In genomic region chr11:79973626-79974476, GRCm38 (mm10) we compare ENCODE assay signal across 8 mouse cellular contexts. TPM values are rescaled to one million over a fixed set of nuclear protein-coding genes. Genes with fewer than 3 reads are reported as not detected.
A peak's percentile ranks its signal among the peaks of the same experiment; 100 is the strongest.
DNase-seq lines count a peak whose midpoint lies in the region; ATAC-seq and TF ChIP-seq lines count a peak whose summit lies in the region.

No protein-coding gene starts in this region.

- ATAC-seq in heart, embryonic 16.5 days (replicated peaks; ENCODE audit: extremely low read depth, insufficient read depth, low FRiP score), result peak; percentile 28; the same call in 1 of the 2 replicates
- peak; percentile 39 for ATAC-seq in megakaryocyte progenitor cell, adult 5-6 weeks (replicated peaks; ENCODE audit: poor library complexity)
- 0 out of 2 replicates have a peak, but pooled peaks have one; percentile 42 for ATAC-seq in stomach, embryonic 14.5 days (ENCODE audit: insufficient number of reproducible peaks, insufficient read depth, low FRiP score, low read depth)

- no peaks in the 10 kb centered on the region for H3K36me3 ChIP-seq in E14TG2a.4 (ENCODE audit: insufficient read depth, low read length)
- no peaks in the 10 kb centered on the region for H3K36me3 ChIP-seq in heart, embryonic 16.5 days (ENCODE audit: control insufficient read depth, insufficient read depth)
- H3K36me3 ChIP-seq in stomach, embryonic 14.5 days (ENCODE audit: control insufficient read depth, insufficient read depth, low read length), result no peaks in the 10 kb centered on the region

- no peak for TF ChIP-seq CTCF in E14TG2a.4 (conservative IDR thresholded peaks at IDR 0.05; ENCODE audit: low read length)
- TF ChIP-seq CTCF in cortical plate, adult 2 months (IDR thresholded peaks at IDR 0.05; ENCODE audit: extremely low read depth, insufficient read depth, low read length), result no peak

- WGBS in heart, embryonic 16.5 days, result under 1% methylated on average over 41 of the region's 41 CpGs
- WGBS in stomach, embryonic 14.5 days, result under 1% methylated on average over 41 of the region's 41 CpGs

- peak overlapping the region; percentile 84 for H3K4me2 ChIP-seq in heart, embryonic 16.5 days (ENCODE audit: low read depth, low read length)
- peak overlapping the region; percentile 82 for H3K4me2 ChIP-seq in stomach, embryonic 14.5 days (replicated peaks; ENCODE audit: low read depth, low read length)

- TF ChIP-seq POLR2A in cortical plate, adult 2 months (IDR thresholded peaks at IDR 0.05; ENCODE audit: extremely low read depth, insufficient read depth, low read length), result no peak

- peak overlapping the region; percentile 62 for H3K9ac ChIP-seq in heart, embryonic 16.5 days (ENCODE audit: low read length)
- H3K9ac ChIP-seq in stomach, embryonic 14.5 days (replicated peaks; ENCODE audit: low read depth, low read length), result peak overlapping the region; percentile 34

- peaks cover 31% of the 10 kb centered on the region for H3K4me1 ChIP-seq in E14TG2a.4 (replicated peaks; ENCODE audit: low read depth, low read length)
- H3K4me1 ChIP-seq in cortical plate, adult 2 months (ENCODE audit: control insufficient read depth, insufficient read depth, low read length), result no peaks in the 10 kb centered on the region
- peaks cover 6% of the 10 kb centered on the region for H3K4me1 ChIP-seq in heart, embryonic 16.5 days (ENCODE audit: control insufficient read depth, insufficient read depth, low read length)
- peaks cover 8% of the 10 kb centered on the region; the same call in 1 of the 2 replicates for H3K4me1 ChIP-seq in stomach, embryonic 14.5 days (ENCODE audit: control insufficient read depth, insufficient read depth, low read length)

- peak overlapping the region; percentile 80 for H3K4me3 ChIP-seq in E14TG2a.4 (replicated peaks; ENCODE audit: low read length)
- H3K4me3 ChIP-seq in cortical plate, adult 2 months (ENCODE audit: insufficient read depth, low read length), result peak overlapping the region; percentile 48
- H3K4me3 ChIP-seq in heart, embryonic 16.5 days (ENCODE audit: low read length), result peak overlapping the region; percentile 59
- peak overlapping the region; percentile 42 for H3K4me3 ChIP-seq in stomach, embryonic 14.5 days (ENCODE audit: low read depth, low read length)

- peaks cover 26% of the 10 kb centered on the region for H3K9me3 ChIP-seq in E14TG2a.4 (ENCODE audit: low read length)
- H3K9me3 ChIP-seq in heart, embryonic 16.5 days (replicated peaks; ENCODE audit: control insufficient read depth, low read length), result no peaks in the 10 kb centered on the region
- no peaks in the 10 kb centered on the region for H3K9me3 ChIP-seq in stomach, embryonic 14.5 days (ENCODE audit: control insufficient read depth, low read depth, low read length)

- intact Hi-C loops in gastrocnemius, postnatal 14 days (cut with DNase I; ENCODE audit: low total_unique reads), result no loop called here
- intact Hi-C loops in left cerebral cortex, postnatal 36 days (cut with DNase I), result no loop called here

- peaks cover 8% of the 10 kb centered on the region for H3K27me3 ChIP-seq in E14TG2a.4 (ENCODE audit: insufficient read depth, low read length)
- peaks cover 10% of the 10 kb centered on the region; the same call in 1 of the 2 replicates for H3K27me3 ChIP-seq in heart, embryonic 16.5 days (ENCODE audit: control insufficient read depth, insufficient read depth, low read length)
- H3K27me3 ChIP-seq in stomach, embryonic 14.5 days (ENCODE audit: control insufficient read depth, insufficient read depth, low read length), result peaks cover 10% of the 10 kb centered on the region

- peak; percentile 19 for DNase-seq in gastrocnemius, postnatal 14 days
- no peak for DNase-seq in gastrocnemius, postnatal 25 days
- DNase-seq in left cerebral cortex, postnatal 36 days (ENCODE audit: low spot score in 2 of 2), result peak; percentile 8 to 12

- no peak overlapping the region for H3K27ac ChIP-seq in cortical plate, adult 2 months (ENCODE audit: insufficient read depth, low read length)
- H3K27ac ChIP-seq in heart, embryonic 16.5 days (ENCODE audit: low read length), result no peak overlapping the region
- H3K27ac ChIP-seq in stomach, embryonic 14.5 days (ENCODE audit: low read length), result no peak overlapping the region

RNA-seq across cellular contexts. Expression of gene Utp6, which starts 11.7 kb away (rescaled TPM):
- 10 to 100 TPM; 30.8 to 35.4 TPM for total RNA-seq in gastrocnemius, postnatal 14 days (2021)
- 10 to 100 TPM; 24.6 to 26.0 TPM for total RNA-seq in gastrocnemius, postnatal 25 days (2021)
- 19.4 and 24.3 TPM in 2 replicates for polyA plus RNA-seq in cortical plate, adult 2 months (2012; rRNA removed)
- polyA plus RNA-seq in heart, embryonic 16.5 days (2015; fragmentation: Nextera tagmentation; extraction: Ambion mirVana), result 30.1 and 34.1 TPM in 2 replicates
- total RNA-seq in left cerebral cortex, postnatal 36 days (2021), result 10 to 100 TPM; 24.6 to 29.1 TPM
- total RNA-seq in megakaryocyte progenitor cell, adult 5-6 weeks (2015), result 29.3 and 29.5 TPM in 2 replicates
- total RNA-seq in megakaryocyte progenitor cell, adult 5-6 weeks (2017), result 112 and 156 TPM in 2 replicates
- polyA plus RNA-seq in stomach, embryonic 14.5 days (2014; fragmentation: Nextera tagmentation; extraction: Ambion mirVana), result 56.6 and 56.8 TPM in 2 replicates

RNA-seq across cellular contexts. Expression of gene Suz12, which starts 19.1 kb away (rescaled TPM):
- total RNA-seq in gastrocnemius, postnatal 14 days (2021), result 10 to 100 TPM; 16.7 to 17.7 TPM
- 10 to 100 TPM; 16.9 to 17.6 TPM for total RNA-seq in gastrocnemius, postnatal 25 days (2021)
- 16.2 and 16.6 TPM in 2 replicates for polyA plus RNA-seq in cortical plate, adult 2 months (2012; rRNA removed)
- polyA plus RNA-seq in heart, embryonic 16.5 days (2015; fragmentation: Nextera tagmentation; extraction: Ambion mirVana), result 12.7 and 13.9 TPM in 2 replicates
- total RNA-seq in left cerebral cortex, postnatal 36 days (2021), result 10 to 100 TPM; 31.1 to 37.1 TPM
- 138 and 147 TPM in 2 replicates for total RNA-seq in megakaryocyte progenitor cell, adult 5-6 weeks (2015)
- total RNA-seq in megakaryocyte progenitor cell, adult 5-6 weeks (2017), result 81.3 and 101 TPM in 2 replicates
- polyA plus RNA-seq in stomach, embryonic 14.5 days (2014; fragmentation: Nextera tagmentation; extraction: Ambion mirVana), result 33.9 and 35.9 TPM in 2 replicates
